Mouse (Mus musculus) small intestine, adult 10 weeks (tissue): ENCODE data around the gene Tmed9. TPM values are rescaled to one million over a fixed set of nuclear protein-coding genes. Genes with fewer than 3 reads are reported as not detected.

ENCODE experiments used
- polyA plus RNA-seq: library from polyadenylated mRNA; stranded (reverse); fragments of 350-450 nt; fragmentation: Illumina TruSeq; extraction: RNeasy Lipid Tissue Mini Kit (QIAGEN cat#74804); gene quantifications from one replicate; pipeline ENCODE4 v1.2.3, GENCODE M21; 2014; ENCODE audit warnings: low replicate concordance

The Tmed9 gene
- 22.9 TPM for polyA plus RNA-seq

GRCm38 (mm10) chr13:55573432-55573831, at the start of gene Tmed9:
Gene Tmed9 (plus strand): TSS chr13:55573732.

GRCm38 (mm10) chr13:55529198-55529915, 44.2 kb upstream of the Tmed9 start, which contains the start of gene Dok3:
Gene Dok3 (minus strand): TSS chr13:55529296.

GRCm38 (mm10) chr13:55536194-55537175, 37.0 kb upstream of the Tmed9 start, which contains the start of gene Ddx41:
Gene Ddx41 (minus strand): TSS chr13:55536658.

GRCm38 (mm10) chr13:55571027-55571751, 2.3 kb upstream of the Tmed9 start, which contains the start of gene Fam193b:
Gene Fam193b (minus strand): TSS chr13:55571120.

GRCm38 (mm10) chr13:55599566-55600540, 26.3 kb downstream of the Tmed9 start, which contains the start of gene B4galt7:
Gene B4galt7 (plus strand): TSS chr13:55599896.

GRCm38 (mm10) chr13:55622649-55623541, 49.4 kb downstream of the Tmed9 start, which contains the start of gene Caml:
Gene Caml (plus strand): TSS chr13:55623005.

GRCm38 (mm10) chr13:55634639-55635127, 61.2 kb downstream of the Tmed9 start, which contains the start of gene Ddx46:
Gene Ddx46 (plus strand): TSS chr13:55635027.

Other genes with a start within 250 kb of the Tmed9 start
- gene Mxd3, start 243.9 kb upstream of the Tmed9 start, polyA plus RNA-seq: 0.30 TPM
- 30.2 TPM for gene Lman2, start 210.9 kb upstream of the Tmed9 start, polyA plus RNA-seq
- gene Rgs14, start 204.0 kb upstream of the Tmed9 start, polyA plus RNA-seq: not detected
- gene Slc34a1, start 175.5 kb upstream of the Tmed9 start, polyA plus RNA-seq: not detected
- not detected for gene Pfn3, start 158.5 kb upstream of the Tmed9 start, polyA plus RNA-seq
- gene F12, start 146.9 kb upstream of the Tmed9 start, polyA plus RNA-seq: not detected
- gene Grk6, start 128.7 kb upstream of the Tmed9 start, polyA plus RNA-seq: 3.2 TPM
- gene Prr7, start 109.5 kb upstream of the Tmed9 start, polyA plus RNA-seq: not detected
- gene Dbn1, start 85.6 kb upstream of the Tmed9 start, polyA plus RNA-seq: 0.26 TPM
- gene Pdlim7, start 60.1 kb upstream of the Tmed9 start, polyA plus RNA-seq: 0.26 TPM
- 0.19 TPM for gene Dok3, start 44.4 kb upstream of the Tmed9 start, polyA plus RNA-seq
- 1.0 TPM for gene Ddx41, start 37.1 kb upstream of the Tmed9 start, polyA plus RNA-seq
- 3.7 TPM for gene Fam193b, start 2.6 kb upstream of the Tmed9 start, polyA plus RNA-seq
- 1.4 TPM for gene B4galt7, start 26.2 kb downstream of the Tmed9 start, polyA plus RNA-seq
- 48.8 TPM for gene Caml, start 49.3 kb downstream of the Tmed9 start, polyA plus RNA-seq
- 63.4 TPM for gene Ddx46, start 61.3 kb downstream of the Tmed9 start, polyA plus RNA-seq
- 83.1 TPM for gene B230219D22Rik, start 119.4 kb downstream of the Tmed9 start, polyA plus RNA-seq
- gene Txndc15, start 140.9 kb downstream of the Tmed9 start, polyA plus RNA-seq: 83.0 TPM
- 12.2 TPM for gene Pcbd2, start 153.6 kb downstream of the Tmed9 start, polyA plus RNA-seq
- gene Catsper3, start 210.8 kb downstream of the Tmed9 start, polyA plus RNA-seq: not detected